In the genomic region with DNA sequence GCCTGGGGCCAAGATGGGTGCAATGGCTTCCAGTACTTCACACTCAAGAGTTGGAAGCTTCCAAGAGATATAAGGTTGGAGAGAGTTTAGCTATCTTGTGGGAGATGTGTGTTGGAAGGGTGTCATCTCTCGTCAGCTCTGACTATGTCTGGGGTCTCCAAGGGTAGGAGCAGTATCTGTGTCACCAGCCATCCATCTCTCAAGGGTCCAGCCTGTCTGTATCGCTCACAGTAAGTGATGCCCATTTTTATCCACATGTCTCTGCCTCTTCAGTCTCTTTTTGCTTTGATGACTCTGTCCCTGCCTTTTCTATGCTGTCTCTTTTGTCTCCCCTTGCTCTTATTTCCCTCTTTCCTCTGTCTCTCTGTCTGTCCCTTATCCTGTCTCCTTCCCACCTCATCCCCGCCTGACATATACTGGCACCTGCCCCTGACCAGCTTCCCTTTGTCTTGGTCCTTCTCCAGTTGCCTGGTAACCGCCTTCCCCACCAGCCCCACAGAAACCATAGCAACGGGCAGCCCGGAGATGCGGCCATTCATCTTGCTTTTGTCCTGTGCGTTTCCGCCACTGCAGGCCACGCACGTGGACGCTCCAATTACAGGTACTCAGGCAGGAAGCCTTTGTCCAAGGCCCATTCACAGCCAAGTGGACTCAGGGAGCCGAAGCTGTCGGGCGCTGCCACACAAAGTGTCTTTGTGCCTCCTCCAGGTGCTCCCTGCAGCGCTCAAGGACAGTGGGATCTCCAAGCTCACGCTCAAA, we compare ENCODE assay signal across 9 mouse cellular contexts.
DNase-seq lines count a peak whose midpoint lies in the region; ATAC-seq lines count a peak whose summit lies in the region.
"Had no signal": no experiment of that assay in that cellular context is flagged by ENCODE, and none has a peak within 500 bp of the region (broad histone marks: within the 10 kb centered on the region; RNA-seq: fewer than 3 reads in every experiment).

No protein-coding gene starts in this region.

- H3K4me1 ChIP-seq in forebrain, embryonic 15.5 days, result peaks cover 13% of the 10 kb centered on the region
- H3K4me1 ChIP-seq in neural tube, embryonic 13.5 days (replicated peaks), result peaks cover 15% of the 10 kb centered on the region
- no peaks in the 10 kb centered on the region for H3K4me1 ChIP-seq in intestine, embryonic 16.5 days (ENCODE audit: control insufficient read depth, insufficient read depth, low read length)
- H3K4me1 ChIP-seq: lung, embryonic 15.5 days had no signal

- no peaks in the 10 kb centered on the region for H3K9me3 ChIP-seq in forebrain, embryonic 15.5 days
- no peaks in the 10 kb centered on the region for H3K9me3 ChIP-seq in neural tube, embryonic 13.5 days
- no peaks in the 10 kb centered on the region for H3K9me3 ChIP-seq in intestine, embryonic 16.5 days (ENCODE audit: control insufficient read depth, low read length)
- H3K9me3 ChIP-seq: lung, embryonic 15.5 days had no signal

- 12% methylated on average over 17 of the region's 17 CpGs for WGBS in forebrain, embryonic 15.5 days
- WGBS in neural tube, embryonic 13.5 days, result 18% methylated on average over 17 of the region's 17 CpGs
- 36% methylated on average over 17 of the region's 17 CpGs for WGBS in intestine, embryonic 16.5 days

- H3K4me2 ChIP-seq in forebrain, embryonic 15.5 days (replicated peaks), result peak overlapping the region; percentile 35
- H3K4me2 ChIP-seq in neural tube, embryonic 13.5 days, result peak overlapping the region; percentile 38
- no peak overlapping the region for H3K4me2 ChIP-seq in intestine, embryonic 16.5 days (ENCODE audit: low read depth, low read length)
- H3K4me2 ChIP-seq: lung, embryonic 15.5 days had no signal

- peak; percentile 78 for DNase-seq in embryo, embryonic 11 days
- DNase-seq in layer of hippocampus, postnatal 36 days, result peak; percentile 22 to 32
- no peak for DNase-seq in spleen, postnatal 10 days (ENCODE audit: low spot score in 2 of 2)
- no peak for DNase-seq in heart, postnatal 14 days
- no peak for DNase-seq in liver

- no peaks in the 10 kb centered on the region for H3K27me3 ChIP-seq in forebrain, embryonic 15.5 days
- peaks cover 53% of the 10 kb centered on the region for H3K27me3 ChIP-seq in neural tube, embryonic 13.5 days
- no peaks in the 10 kb centered on the region for H3K27me3 ChIP-seq in intestine, embryonic 16.5 days (replicated peaks; ENCODE audit: control insufficient read depth, insufficient read depth, low read length)
- H3K27me3 ChIP-seq: lung, embryonic 15.5 days had no signal

- H3K9ac ChIP-seq in forebrain, embryonic 15.5 days (replicated peaks), result peak overlapping the region; percentile 27; the same call in 1 of the 2 replicates
- H3K9ac ChIP-seq in neural tube, embryonic 13.5 days, result peak overlapping the region; percentile 58
- no peak overlapping the region for H3K9ac ChIP-seq in intestine, embryonic 16.5 days (ENCODE audit: low read depth, low read length)
- H3K9ac ChIP-seq: lung, embryonic 15.5 days had no signal

- peak; percentile 83 for ATAC-seq in forebrain, embryonic 15.5 days (replicated peaks)
- ATAC-seq in neural tube, embryonic 13.5 days (ENCODE audit: low read depth), result peak; percentile 90
- ATAC-seq in intestine, embryonic 16.5 days, result no peak

- H3K27ac ChIP-seq in forebrain, embryonic 15.5 days (replicated peaks), result peak overlapping the region; percentile 75
- H3K27ac ChIP-seq in neural tube, embryonic 13.5 days (replicated peaks), result peak overlapping the region; percentile 85
- H3K27ac ChIP-seq in intestine, embryonic 16.5 days (ENCODE audit: low read length), result no peak overlapping the region
- H3K27ac ChIP-seq: lung, embryonic 15.5 days had no signal

- H3K4me3 ChIP-seq in forebrain, embryonic 15.5 days, result 0 out of 2 replicates have a peak overlapping the region, but pooled peaks have one; percentile 12
- H3K4me3 ChIP-seq in neural tube, embryonic 13.5 days, result no peak overlapping the region
- H3K4me3 ChIP-seq in intestine, embryonic 16.5 days (ENCODE audit: low read length), result no peak overlapping the region
- H3K4me3 ChIP-seq: lung, embryonic 15.5 days had no signal

- intact Hi-C loops in heart, postnatal 14 days (cut with DNase I), result no loop called here

- no peaks in the 10 kb centered on the region for H3K36me3 ChIP-seq in forebrain, embryonic 15.5 days
- H3K36me3 ChIP-seq in neural tube, embryonic 13.5 days, result no peaks in the 10 kb centered on the region
- H3K36me3 ChIP-seq in intestine, embryonic 16.5 days (ENCODE audit: control insufficient read depth, insufficient read depth, low read length), result no peaks in the 10 kb centered on the region
- H3K36me3 ChIP-seq: lung, embryonic 15.5 days had no signal

Comparison
In these comparisons a context has a peak if more than half of its experiments do, and no peak if none do; other contexts are left out.
1. DNase-seq: peak in embryo, embryonic 11 days (single experiment) and layer of hippocampus, postnatal 36 days (2 of 2); none in spleen, postnatal 10 days (0 of 2), heart, postnatal 14 days (0 of 2) and liver (single experiment).